Mouse (Mus musculus): ENCODE measurements around the gene BC053393. TPM values are rescaled to one million over a fixed set of nuclear protein-coding genes. Genes with fewer than 3 reads are reported as not detected.

The BC053393 gene
- total and polyA plus RNA-seq, 2 experiments from 2014 or later: 0.07 TPM; not detected in 1

- no peak for TF ChIP-seq CTCF (IDR thresholded peaks at IDR 0.05; ENCODE audit: low read depth)
- no peak overlapping the region for H3K27ac ChIP-seq (ENCODE audit: low read depth, low read length)
- H3K4me2 ChIP-seq (ENCODE audit: low read depth): no peak overlapping the region
- DNase-seq: no peak
- no peak overlapping the region for H3K9ac ChIP-seq
- no peak overlapping the region for H3K4me3 ChIP-seq (ENCODE audit: low read depth, low read length)
- H3K4me1 ChIP-seq (ENCODE audit: insufficient read depth): no peaks in the 10 kb centered on the region
- WGBS: 84% methylated on average over 3 of the region's 3 CpGs
- ATAC-seq: no peak
- H3K9me3 ChIP-seq (ENCODE audit: low read length): no peaks in the 10 kb centered on the region
- H3K36me3 ChIP-seq (ENCODE audit: insufficient read depth): no peaks in the 10 kb centered on the region
- no peaks in the 10 kb centered on the region for H3K27me3 ChIP-seq (ENCODE audit: insufficient read depth, low read length)
Observed at GRCm38 (mm10) chr11:46636568-46636967, 65.2 kb downstream of the BC053393 start.

Other genes starting within 250 kb of the BC053393 start
- gene Itk, start 182.0 kb upstream of the BC053393 start, total RNA-seq (2014; rRNA removed): 0.19 and 0.31 TPM in 2 replicates
- gene Itk, start 182.0 kb upstream of the BC053393 start, polyA plus RNA-seq (2015; fragmentation: Nextera tagmentation; extraction: Ambion mirVana): 0.05 and 0.06 TPM in 2 replicates
- gene Fam71b, start 175.0 kb upstream of the BC053393 start, total RNA-seq (2014; rRNA removed): not detected in 2 replicates
- not detected in 2 replicates for gene Fam71b, start 175.0 kb upstream of the BC053393 start, polyA plus RNA-seq (2015; fragmentation: Nextera tagmentation; extraction: Ambion mirVana)
- 39.7 and 43.9 TPM in 2 replicates for gene Med7, start 134.6 kb upstream of the BC053393 start, total RNA-seq (2014; rRNA removed)
- 60.3 and 70.6 TPM in 2 replicates for gene Med7, start 134.6 kb upstream of the BC053393 start, polyA plus RNA-seq (2015; fragmentation: Nextera tagmentation; extraction: Ambion mirVana)
- gene Havcr2, start 116.6 kb upstream of the BC053393 start, total RNA-seq (2014; rRNA removed): 0.23 and 1.1 TPM in 2 replicates
- gene Havcr2, start 116.6 kb upstream of the BC053393 start, polyA plus RNA-seq (2015; fragmentation: Nextera tagmentation; extraction: Ambion mirVana): 0.13 and 0.22 TPM in 2 replicates
- not detected in 2 replicates for gene Gm12169, start 47.3 kb upstream of the BC053393 start, total RNA-seq (2014; rRNA removed)
- gene Gm12169, start 47.3 kb upstream of the BC053393 start, polyA plus RNA-seq (2015; fragmentation: Nextera tagmentation; extraction: Ambion mirVana): not detected in 2 replicates
- not detected in 2 replicates for gene Dppa1, start 57.7 kb downstream of the BC053393 start, total RNA-seq (2014; rRNA removed)
- not detected in 2 replicates for gene Dppa1, start 57.7 kb downstream of the BC053393 start, polyA plus RNA-seq (2015; fragmentation: Nextera tagmentation; extraction: Ambion mirVana)
- 0.08 TPM in 1 of 2 replicates, not detected in the other for gene Timd2, start 135.5 kb downstream of the BC053393 start, total RNA-seq (2014; rRNA removed)
- 0.18 and 0.19 TPM in 2 replicates for gene Timd2, start 135.5 kb downstream of the BC053393 start, polyA plus RNA-seq (2015; fragmentation: Nextera tagmentation; extraction: Ambion mirVana)
- gene Havcr1, start 163.5 kb downstream of the BC053393 start, total RNA-seq (2014; rRNA removed): not detected in 2 replicates
- gene Havcr1, start 163.5 kb downstream of the BC053393 start, polyA plus RNA-seq (2015; fragmentation: Nextera tagmentation; extraction: Ambion mirVana): not detected in 2 replicates
- gene Timd4, start 239.3 kb downstream of the BC053393 start, total RNA-seq (2014; rRNA removed): 0.08 and 0.24 TPM in 2 replicates
- not detected in 2 replicates for gene Timd4, start 239.3 kb downstream of the BC053393 start, polyA plus RNA-seq (2015; fragmentation: Nextera tagmentation; extraction: Ambion mirVana)